Mouse (Mus musculus) hindbrain, embryonic 16.5 days (tissue): ENCODE data around the gene Kdm2b. TPM values are rescaled to one million over a fixed set of nuclear protein-coding genes. Genes with fewer than 3 reads are reported as not detected.
A peak's percentile ranks its signal among the peaks of the same experiment; 100 is the strongest.

Source experiments
- ATAC-seq: fragments of 200-750 bp; cut with Nextera tagmentation; 2 replicates; pipeline ENCODE4 v1.8.0; 2017; ENCODE audit warnings: moderate TSS enrichment, moderate library complexity
- H3K27ac ChIP-seq: fragments of 300-500 bp; sonication (generic); 2 replicates; pipeline ENCODE4 v1.5.1; 2014; ENCODE audit warnings: low read depth, mild to moderate bottlenecking, control low read depth, low read length, moderate library complexity
- H3K27me3 ChIP-seq: fragments of 300-500 bp; sonication (generic); replicated peaks from 2 replicates; pipeline ENCODE4 v1.6.1; 2014; ENCODE audit warnings: low read length; ENCODE audit not compliant: control insufficient read depth, insufficient read depth
- H3K36me3 ChIP-seq: fragments of 300-500 bp; sonication (generic); 2 replicates; pipeline ENCODE4 v1.6.1; 2014; ENCODE audit warnings: mild to moderate bottlenecking, low read length, moderate library complexity, mixed read lengths; ENCODE audit not compliant: control insufficient read depth, insufficient read depth
- H3K4me1 ChIP-seq: fragments of 300-500 bp; sonication (generic); 2 replicates; pipeline ENCODE4 v1.6.1; 2014; ENCODE audit warnings: low read depth, low read length; ENCODE audit not compliant: control insufficient read depth, insufficient read depth
- H3K4me2 ChIP-seq: fragments of 300-500 bp; sonication (generic); 2 replicates; pipeline ENCODE4 v1.6.1; 2014; ENCODE audit warnings: mild to moderate bottlenecking, low read length, control low read depth, moderate library complexity
- H3K4me3 ChIP-seq: fragments of 300-500 bp; sonication (generic); 2 replicates; pipeline ENCODE4 v1.5.1; 2014; ENCODE audit warnings: mild to moderate bottlenecking, low read length, control low read depth, moderate library complexity
- H3K9ac ChIP-seq: fragments of 300-500 bp; sonication (generic); 2 replicates; pipeline ENCODE4 v1.6.1; 2014; ENCODE audit warnings: low read depth, mild to moderate bottlenecking, control low read depth, low read length, moderate library complexity
- H3K9me3 ChIP-seq: fragments of 300-500 bp; sonication (generic); 2 replicates; pipeline ENCODE4 v1.6.1; 2014; ENCODE audit warnings: mild to moderate bottlenecking, low read length, moderate library complexity; ENCODE audit not compliant: control insufficient read depth
- WGBS: fragments of 180-500 bp; shearing (Covaris S2); extraction: QIAGEN DNeasy Blood & Tissue Kit; methylation state at CpG from one replicate; pipeline ENCODE4 v1.1.7; 2014; 5-methylcytosine and 5-hydroxymethylcytosine counted together
- polyA plus RNA-seq: library from polyadenylated mRNA; unstranded; fragments of >200 nt; fragmentation: Nextera tagmentation; extraction: Ambion mirVana; gene quantifications from 2 replicates; pipeline ENCODE4 v1.2.1, GENCODE M21; 2015

The Kdm2b gene
- polyA plus RNA-seq, 1 experiment from 2014 or later = 88.8 TPM

DNA sequence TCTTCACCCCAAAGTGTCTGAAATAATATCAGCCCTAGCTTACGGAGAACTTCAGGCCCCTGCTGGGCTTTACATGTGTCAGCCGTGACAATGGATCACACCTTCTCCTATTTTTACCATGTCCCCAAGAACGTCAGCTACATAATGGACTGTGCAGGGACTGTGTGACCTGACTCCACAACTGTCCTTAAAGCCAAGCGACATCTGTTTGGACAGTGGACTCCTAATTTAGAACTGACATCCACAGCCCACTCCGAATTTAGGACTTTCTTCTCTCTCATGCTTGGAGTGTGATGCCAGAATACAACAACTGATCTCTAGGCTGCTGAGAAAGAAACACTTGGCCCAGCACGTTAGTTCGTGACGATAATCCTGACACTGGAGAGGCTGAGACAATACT is 62.5 kb downstream of the Kdm2b start:
- 79% methylated on average over 8 of the region's 8 CpGs for WGBS
- no peaks in the 10 kb centered on the region for H3K9me3 ChIP-seq
- H3K27me3 ChIP-seq = no peaks in the 10 kb centered on the region
- ATAC-seq = no peak
- no peak overlapping the region for H3K4me2 ChIP-seq
- H3K4me3 ChIP-seq = no peak overlapping the region
- H3K36me3 ChIP-seq = no peaks in the 10 kb centered on the region
- no peak overlapping the region for H3K27ac ChIP-seq
- no peak overlapping the region for H3K9ac ChIP-seq
- H3K4me1 ChIP-seq = peaks cover 4% of the 10 kb centered on the region; the same call in 1 of the 2 replicates

GRCm38 (mm10) chr5:122926341-122926740 is 63.3 kb downstream of the Kdm2b start:
- WGBS = 75% methylated on average over 3 of the region's 3 CpGs
- H3K4me3 ChIP-seq = no peak overlapping the region
- H3K9me3 ChIP-seq = no peaks in the 10 kb centered on the region
- no peak overlapping the region for H3K4me2 ChIP-seq
- no peaks in the 10 kb centered on the region for H3K36me3 ChIP-seq
- no peak overlapping the region for H3K9ac ChIP-seq
- H3K27ac ChIP-seq = no peak overlapping the region
- peaks cover 4% of the 10 kb centered on the region; the same call in 1 of the 2 replicates for H3K4me1 ChIP-seq
- H3K27me3 ChIP-seq = no peaks in the 10 kb centered on the region
- no peak for ATAC-seq

DNA sequence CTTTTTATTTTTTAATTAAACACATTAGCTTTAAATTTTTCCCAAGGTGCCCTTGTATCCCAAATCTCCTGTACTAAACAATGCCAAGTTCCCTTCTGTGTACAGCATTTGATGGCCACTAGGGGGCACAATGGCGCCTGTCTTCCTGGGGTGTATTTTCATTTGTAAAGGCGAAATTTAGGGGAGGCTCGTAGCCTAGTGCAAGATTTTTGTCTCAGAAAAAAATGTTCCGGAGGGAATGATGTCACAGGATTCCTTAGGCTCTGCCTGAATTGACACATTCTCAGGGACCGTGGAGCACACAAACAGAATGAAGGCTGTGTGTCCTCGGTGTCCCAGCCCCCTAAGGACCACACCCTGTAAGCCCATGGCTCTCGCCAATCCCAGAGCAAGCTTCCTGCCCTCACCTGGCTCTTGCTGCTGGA is 64.1 kb downstream of the Kdm2b start:
- no peaks in the 10 kb centered on the region for H3K9me3 ChIP-seq
- H3K4me3 ChIP-seq = no peak overlapping the region
- no peaks in the 10 kb centered on the region for H3K36me3 ChIP-seq
- H3K4me2 ChIP-seq = 0 out of 2 replicates have a peak overlapping the region, but pooled peaks have one; percentile 10
- no peak overlapping the region for H3K27ac ChIP-seq
- ATAC-seq = peak; percentile 37; the same call in 1 of the 2 replicates
- WGBS = 37% methylated on average over 7 of the region's 7 CpGs
- no peak overlapping the region for H3K9ac ChIP-seq
- H3K4me1 ChIP-seq = peaks cover 4% of the 10 kb centered on the region; the same call in 1 of the 2 replicates
- no peaks in the 10 kb centered on the region for H3K27me3 ChIP-seq

DNA sequence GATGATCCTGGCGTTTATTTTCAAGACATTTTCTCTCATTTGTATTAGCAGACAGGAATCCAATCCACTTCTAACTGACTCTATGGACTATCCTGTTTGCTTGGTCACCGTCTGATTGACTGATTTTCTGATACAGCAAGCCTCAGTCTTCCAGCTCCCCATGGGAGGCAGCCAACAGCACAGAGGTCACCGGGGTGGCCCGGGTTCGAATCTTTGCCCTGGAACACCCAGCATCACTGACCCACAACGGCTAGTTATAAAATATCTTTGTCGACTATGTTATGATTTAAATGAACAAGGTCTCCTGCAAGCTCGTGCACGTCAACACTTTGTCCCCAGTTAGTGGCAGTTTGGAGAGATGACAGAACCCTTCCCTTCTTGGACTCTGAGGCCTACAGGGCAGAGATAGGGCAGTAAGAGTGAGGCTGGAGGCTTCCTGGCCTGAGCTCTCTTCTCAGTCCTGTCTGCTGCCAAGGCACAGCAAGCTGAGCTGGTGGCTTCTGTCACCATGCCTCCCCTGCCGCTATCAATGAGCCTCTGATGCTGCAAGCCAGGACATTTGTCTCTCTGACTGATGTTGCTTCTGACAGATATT is 65.7 kb downstream of the Kdm2b start:
- H3K9ac ChIP-seq = no peak overlapping the region
- no peaks in the 10 kb centered on the region for H3K36me3 ChIP-seq
- H3K27me3 ChIP-seq = no peaks in the 10 kb centered on the region
- no peaks in the 10 kb centered on the region for H3K9me3 ChIP-seq
- 93% methylated on average over 10 of the region's 10 CpGs for WGBS
- no peak for ATAC-seq
- peaks cover 4% of the 10 kb centered on the region; the same call in 1 of the 2 replicates for H3K4me1 ChIP-seq
- H3K27ac ChIP-seq = no peak overlapping the region
- no peak overlapping the region for H3K4me3 ChIP-seq
- H3K4me2 ChIP-seq = no peak overlapping the region

- Histone ChIP-seq H3K36me3 (no peaks in the 10 kb centered on the region), H3K4me1 (peaks cover 4% of the 10 kb centered on the region; the same call in 1 of the 2 replicates), H3K27me3 (no peaks in the 10 kb centered on the region), H3K9ac (no peak overlapping the region), H3K27ac (no peak overlapping the region), H3K4me3 (no peak overlapping the region), H3K9me3 (no peaks in the 10 kb centered on the region), H3K4me2 (no peak overlapping the region)
- 92% methylated on average over 8 of the region's 8 CpGs for WGBS
- no peak for ATAC-seq
Observed at GRCm38 (mm10) chr5:122921941-122922340, 67.7 kb downstream of the Kdm2b start.

- Histone ChIP-seq H3K27ac (no peak overlapping the region), H3K9ac (no peak overlapping the region), H3K4me3 (no peak overlapping the region), H3K4me2 (no peak overlapping the region), H3K27me3 (no peaks in the 10 kb centered on the region), H3K4me1 (no peaks in the 10 kb centered on the region), H3K9me3 (no peaks in the 10 kb centered on the region), H3K36me3 (no peaks in the 10 kb centered on the region)
- no peak for ATAC-seq
- WGBS = 84% methylated on average over 5 of the region's 5 CpGs
Observed at GRCm38 (mm10) chr5:122920557-122920956, 69.1 kb downstream of the Kdm2b start.

GRCm38 (mm10) chr5:122917982-122918711 is 71.5 kb downstream of the Kdm2b start:
- Histone ChIP-seq H3K4me3 (no peak overlapping the region), H3K27me3 (no peaks in the 10 kb centered on the region), H3K4me1 (no peaks in the 10 kb centered on the region), H3K27ac (no peak overlapping the region), H3K9me3 (no peaks in the 10 kb centered on the region), H3K36me3 (no peaks in the 10 kb centered on the region), H3K9ac (no peak overlapping the region), H3K4me2 (no peak overlapping the region)
- 65% methylated on average over 7 of the region's 7 CpGs for WGBS
- no peak for ATAC-seq

DNA sequence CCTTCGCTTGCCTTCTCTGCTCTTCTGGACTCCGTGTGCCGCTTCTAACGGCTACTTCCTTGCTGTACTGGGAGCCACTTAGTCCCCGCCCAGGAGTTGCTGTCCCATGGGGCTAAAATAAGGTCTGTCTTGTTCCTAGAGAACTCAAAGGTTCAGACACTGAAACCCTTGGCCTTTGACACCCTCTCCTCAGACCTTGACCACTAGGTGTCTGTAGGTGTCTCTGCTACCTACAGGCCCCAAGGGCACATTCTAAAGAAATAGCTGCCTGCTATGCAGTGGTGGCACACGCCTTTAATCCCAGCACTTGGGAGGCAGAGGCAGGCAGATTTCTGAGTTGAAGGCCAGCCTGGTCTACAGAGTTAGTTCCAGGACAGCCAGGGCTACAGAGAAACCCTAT is 73.5 kb downstream of the Kdm2b start:
- ATAC-seq = no peak
- H3K27me3 ChIP-seq = no peaks in the 10 kb centered on the region
- no peaks in the 10 kb centered on the region for H3K9me3 ChIP-seq
- no peak overlapping the region for H3K9ac ChIP-seq
- 90% methylated on average over 6 of the region's 6 CpGs for WGBS
- H3K4me2 ChIP-seq = no peak overlapping the region
- no peaks in the 10 kb centered on the region for H3K36me3 ChIP-seq
- H3K4me3 ChIP-seq = no peak overlapping the region
- H3K4me1 ChIP-seq = no peaks in the 10 kb centered on the region
- no peak overlapping the region for H3K27ac ChIP-seq

- Histone ChIP-seq H3K9me3 (no peaks in the 10 kb centered on the region), H3K36me3 (no peaks in the 10 kb centered on the region), H3K9ac (no peak overlapping the region), H3K4me3 (no peak overlapping the region), H3K27ac (no peak overlapping the region), H3K4me2 (no peak overlapping the region), H3K4me1 (no peaks in the 10 kb centered on the region), H3K27me3 (no peaks in the 10 kb centered on the region)
- no peak for ATAC-seq
- WGBS = 95% methylated on average over 4 of the region's 4 CpGs
Observed at GRCm38 (mm10) chr5:122912863-122913262, 76.8 kb downstream of the Kdm2b start.
